Mouse (Mus musculus) layer of hippocampus, postnatal 10 days (tissue): ENCODE measurements at regions not wholly inside any gene's neighbourhood (a gene's known extent, or its start where the extent isn't known, plus 50 kb on each side); places are given as distances from the start of the nearest gene placed in this dataset.
A peak's percentile ranks its signal among the peaks of the same experiment; 100 is the strongest.

ENCODE experiments used
- DNase-seq, 2 experiments: peaks; one replicate each; pipeline ENCODE4 v3.0.0; 2021; ENCODE audit warnings: low spot score in 2 of 2

DNA sequence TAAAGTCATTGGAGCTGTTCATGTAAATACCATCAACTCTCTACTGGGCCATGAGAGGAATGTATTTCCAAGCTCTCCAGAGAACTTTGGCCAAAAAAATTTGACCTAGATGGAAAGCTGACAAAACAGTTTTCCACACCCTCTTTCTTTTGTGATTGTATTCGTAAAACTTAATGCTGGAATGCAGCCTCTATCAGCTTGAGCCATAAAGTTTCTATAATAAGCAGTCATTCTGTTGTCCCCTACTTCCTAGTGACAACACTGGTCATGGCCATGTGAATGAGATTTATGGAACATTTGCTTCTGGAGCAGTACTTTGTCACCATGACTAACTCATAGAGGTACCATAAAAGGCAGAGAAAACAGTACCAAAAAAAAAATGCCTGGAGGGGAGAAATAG is 805.0 kb upstream of the Lrrc6 start:
- DNase-seq, result no peak

DNA sequence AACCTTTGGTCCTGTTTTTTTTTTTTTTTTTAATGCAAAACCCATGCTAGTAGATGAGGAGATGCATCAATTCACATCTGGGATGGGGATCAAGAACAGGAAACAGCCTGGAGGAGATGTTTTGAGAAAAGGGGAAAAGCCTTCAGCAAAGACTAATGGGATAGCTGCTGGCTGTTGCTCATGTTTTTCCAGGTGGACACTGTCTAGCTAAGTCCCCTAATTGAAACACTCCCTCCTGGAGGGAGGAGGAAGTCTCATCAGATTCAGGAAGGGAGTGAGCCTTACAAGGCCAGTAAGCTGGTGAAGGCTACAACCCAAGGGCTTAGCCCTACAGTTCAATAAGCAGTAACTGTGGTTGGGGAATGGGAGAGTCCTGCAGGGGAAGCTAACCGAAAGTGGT is 803.1 kb upstream of the Lrrc6 start:
- no peak for DNase-seq

DNA sequence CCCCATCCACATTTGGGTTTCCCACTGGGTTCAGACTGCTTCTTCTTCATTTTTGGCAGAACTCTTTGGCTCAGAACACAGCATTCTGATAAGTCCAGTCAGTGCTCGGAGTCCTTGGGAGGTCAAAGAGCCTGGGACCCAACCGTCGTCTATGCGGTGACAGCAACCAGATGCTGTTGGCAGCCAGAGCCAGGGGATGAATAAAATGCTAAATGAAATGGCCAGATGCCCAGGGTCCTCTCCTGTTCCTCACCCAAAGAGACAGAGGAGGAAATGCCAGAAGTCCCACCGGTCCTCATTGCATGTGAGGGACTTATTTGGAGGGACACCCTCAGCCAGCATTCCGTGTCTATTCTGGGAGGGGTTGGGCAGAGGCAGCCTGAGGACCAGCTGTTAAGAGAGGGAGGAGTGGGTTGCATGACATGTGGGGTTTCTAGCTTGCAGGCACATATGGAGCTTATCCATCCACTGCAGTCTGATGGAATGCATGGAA is 801.2 kb upstream of the Lrrc6 start:
- DNase-seq, result no peak

DNA sequence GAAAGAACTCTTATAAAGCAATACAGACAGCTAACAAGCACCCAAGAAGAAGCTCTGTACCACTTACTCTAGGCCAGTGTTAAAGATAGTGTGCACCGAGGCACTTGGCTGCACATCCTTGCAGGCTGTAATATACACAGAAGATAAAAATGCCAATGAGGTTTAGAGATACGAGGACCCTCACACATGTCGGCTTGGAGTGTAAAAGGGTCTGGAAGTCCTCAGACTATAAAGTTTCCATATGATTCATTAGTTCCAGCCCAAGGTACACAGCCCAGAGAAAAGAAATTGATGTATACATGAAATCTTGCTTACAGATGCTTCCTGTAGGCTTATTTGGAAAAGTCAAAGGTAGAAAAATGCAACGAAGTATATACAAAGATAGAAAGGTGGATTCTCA is 800.3 kb upstream of the Lrrc6 start:
- DNase-seq, result no peak

DNA sequence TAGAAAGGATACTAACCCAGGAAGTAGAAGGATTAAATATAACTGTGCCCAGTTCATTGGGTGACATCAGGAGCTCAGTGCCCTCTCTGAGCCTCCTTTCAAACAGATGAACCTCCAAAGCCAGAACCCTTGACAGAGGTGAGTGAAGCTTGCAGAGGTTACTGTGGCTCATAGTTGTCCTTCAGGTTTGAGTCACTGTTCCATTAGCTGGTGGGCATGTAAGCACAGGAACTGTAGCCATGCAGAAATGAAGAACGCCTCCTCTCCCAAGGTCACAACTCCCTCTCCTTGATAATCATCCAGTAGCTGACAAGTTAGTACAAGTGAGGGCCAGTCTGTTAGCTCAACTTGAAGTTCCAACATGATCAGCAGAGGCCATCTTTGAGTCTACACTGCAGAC is 794.1 kb upstream of the Lrrc6 start:
- no peak for DNase-seq

DNA sequence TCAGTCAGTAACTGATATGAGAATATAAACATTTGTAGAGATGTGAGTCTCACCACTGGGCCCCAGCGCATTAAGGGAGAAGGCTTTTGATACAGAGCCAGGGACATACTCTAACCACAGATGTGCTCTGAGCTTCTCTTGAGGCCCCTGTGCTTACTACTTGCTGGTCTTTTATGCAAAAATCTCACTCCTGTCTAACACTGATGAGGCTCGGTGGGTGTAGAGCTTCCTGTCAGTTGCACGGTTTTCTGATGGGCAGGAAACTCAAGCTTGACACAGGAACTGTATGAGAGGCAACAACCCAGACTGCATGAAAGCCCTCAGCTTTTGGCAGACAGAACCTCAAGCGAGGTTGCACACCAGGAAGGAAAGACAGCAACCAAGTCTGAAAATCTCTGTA is 789.0 kb upstream of the Lrrc6 start:
- DNase-seq, result no peak

DNA sequence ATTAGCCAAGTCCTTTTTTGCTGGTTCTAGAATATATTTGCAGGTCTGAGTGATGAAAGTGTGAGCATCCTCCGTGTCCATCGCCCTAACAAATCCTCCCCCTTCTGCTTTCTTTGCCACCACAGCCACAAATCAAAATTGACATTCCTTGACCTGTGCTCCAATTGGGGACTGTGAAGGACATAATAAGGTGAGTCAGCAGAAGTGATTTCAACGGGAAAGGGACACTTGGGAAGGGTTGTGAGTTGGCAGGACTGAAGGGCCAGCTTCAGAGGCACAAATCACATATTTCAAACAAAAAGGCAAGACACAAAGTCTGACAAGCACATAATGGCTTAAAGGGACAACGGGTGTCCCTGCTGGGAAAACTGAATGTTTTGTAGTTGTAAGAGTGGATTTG is 784.2 kb upstream of the Lrrc6 start:
- DNase-seq, result no peak

DNA sequence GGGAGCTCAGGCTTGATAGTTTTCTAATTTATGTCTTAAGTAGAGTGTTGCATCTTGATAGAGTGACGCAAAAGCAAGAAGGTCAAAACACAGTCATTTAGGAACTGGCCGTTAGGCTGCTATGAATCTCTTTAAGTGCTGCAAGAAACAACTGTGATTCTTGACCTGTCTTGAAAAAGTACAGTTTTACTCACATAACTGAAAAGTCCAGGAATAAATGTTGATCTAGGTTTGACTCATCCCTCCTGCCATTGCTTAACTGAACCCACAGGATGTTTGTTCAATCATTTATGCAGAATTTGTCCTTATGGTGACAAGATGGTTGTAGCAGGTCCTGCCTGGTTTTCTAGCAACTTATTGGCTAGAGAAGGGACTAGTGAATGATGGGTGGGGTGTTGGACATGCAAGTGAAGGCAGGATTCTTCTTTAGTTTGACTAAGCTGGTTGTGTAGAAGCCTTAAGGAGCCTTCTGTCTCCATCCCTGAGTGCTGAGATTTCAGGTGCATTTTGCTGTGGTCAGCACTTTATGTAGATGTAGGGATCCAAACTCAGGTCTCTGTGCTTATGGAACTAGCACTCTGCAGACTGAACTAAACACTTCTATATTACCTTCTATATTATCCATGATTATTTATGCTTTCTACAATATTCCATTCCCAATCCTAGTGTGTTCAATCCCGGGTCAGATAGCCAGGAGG is 782.7 kb upstream of the Lrrc6 start:
- DNase-seq, result no peak

DNA sequence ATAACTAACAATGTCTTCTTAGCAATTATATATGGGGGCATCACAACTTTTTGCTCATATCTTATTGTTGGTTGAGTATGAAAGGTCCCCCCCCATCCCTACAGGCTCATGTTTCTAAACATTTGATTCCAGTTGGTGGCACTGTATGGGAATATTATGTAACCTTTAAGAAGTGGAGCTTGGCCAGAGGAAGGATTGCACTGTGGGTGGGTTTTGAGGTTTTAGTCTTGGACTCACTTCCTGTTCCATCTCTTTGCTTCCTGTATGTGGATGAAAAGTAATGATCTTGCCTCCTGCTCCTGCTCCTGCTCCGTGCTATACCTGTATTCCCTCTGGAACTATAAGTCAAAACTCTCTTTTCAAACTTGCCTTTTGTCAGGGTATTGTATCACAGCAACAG is 778.2 kb upstream of the Lrrc6 start:
- DNase-seq, result no peak

DNA sequence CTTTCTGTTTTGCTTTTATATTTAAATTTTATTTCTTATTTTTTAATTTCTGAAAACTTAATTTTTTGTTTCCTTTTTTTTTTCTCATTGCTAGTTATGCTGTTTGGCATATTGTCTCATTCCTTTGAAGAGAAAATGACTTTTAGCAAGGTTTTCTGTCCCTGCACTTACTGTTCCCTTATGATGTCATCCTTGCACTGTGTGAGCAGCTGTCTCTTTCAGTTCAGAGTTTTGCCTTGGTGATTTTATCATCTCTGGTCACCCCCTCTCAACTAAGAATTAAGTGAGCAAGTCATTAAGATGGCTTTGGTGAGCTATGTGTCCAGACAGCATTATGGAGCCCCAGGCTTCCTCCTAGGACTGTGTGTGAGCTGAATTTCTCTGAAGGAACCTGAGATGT is 774.3 kb upstream of the Lrrc6 start:
- no peak for DNase-seq

DNA sequence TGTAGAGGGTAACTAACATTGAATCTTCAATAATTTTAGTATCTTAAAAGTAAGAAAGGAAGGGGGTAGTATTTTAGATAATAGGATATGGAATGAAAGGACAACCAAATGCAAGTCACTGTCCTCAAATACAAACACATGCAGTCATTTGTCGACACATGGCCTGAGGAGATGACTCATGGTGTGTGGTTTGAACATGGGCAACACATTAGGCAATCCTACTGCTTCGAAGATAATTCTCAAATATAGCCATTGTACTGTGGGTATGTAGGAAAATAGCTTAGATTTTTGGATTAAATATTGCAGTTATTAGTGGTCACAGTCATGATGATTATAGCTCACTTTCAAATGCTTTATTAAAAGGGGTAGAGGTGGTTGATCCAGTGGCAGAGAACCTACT is 771.7 kb upstream of the Lrrc6 start:
- no peak for DNase-seq

DNA sequence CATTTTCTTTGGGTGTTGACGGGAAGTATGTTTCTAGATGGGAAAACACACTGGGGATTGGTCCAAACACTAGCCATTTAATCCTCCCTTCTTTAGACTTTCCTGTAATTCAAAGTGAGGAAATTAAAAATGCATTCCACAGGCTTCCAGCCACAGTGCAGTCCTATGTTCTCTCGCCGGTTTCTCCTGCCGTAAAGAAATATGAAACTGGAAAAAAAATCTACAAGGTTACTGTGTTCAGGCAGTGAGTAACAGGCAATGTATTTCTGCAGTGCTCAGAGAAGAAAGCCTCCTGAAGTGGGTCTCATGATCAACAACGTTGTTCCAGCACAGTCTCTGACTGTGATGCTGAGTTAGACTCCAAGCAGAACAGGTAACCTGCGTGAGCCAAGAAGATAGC is 763.0 kb upstream of the Lrrc6 start:
- no peak for DNase-seq

DNA sequence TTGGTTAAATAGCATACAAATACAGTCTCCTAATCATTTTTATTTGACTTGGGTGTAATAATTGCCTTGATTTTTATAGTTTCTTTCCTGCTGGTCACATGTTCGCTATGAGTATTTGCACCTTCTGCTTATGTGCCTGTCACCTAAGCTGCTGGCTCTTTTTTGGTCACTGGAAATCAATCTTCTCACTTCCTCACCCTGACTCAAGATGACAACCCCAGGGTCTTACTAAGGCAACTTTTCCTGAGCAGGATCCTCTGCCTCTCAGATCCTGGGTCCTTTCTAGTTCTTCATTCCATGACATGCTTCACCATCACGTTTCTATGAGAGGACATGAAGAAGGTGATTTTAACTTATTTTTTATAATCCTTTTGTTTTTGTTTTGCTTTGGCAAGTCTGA is 762.6 kb upstream of the Lrrc6 start:
- DNase-seq, result no peak

DNA sequence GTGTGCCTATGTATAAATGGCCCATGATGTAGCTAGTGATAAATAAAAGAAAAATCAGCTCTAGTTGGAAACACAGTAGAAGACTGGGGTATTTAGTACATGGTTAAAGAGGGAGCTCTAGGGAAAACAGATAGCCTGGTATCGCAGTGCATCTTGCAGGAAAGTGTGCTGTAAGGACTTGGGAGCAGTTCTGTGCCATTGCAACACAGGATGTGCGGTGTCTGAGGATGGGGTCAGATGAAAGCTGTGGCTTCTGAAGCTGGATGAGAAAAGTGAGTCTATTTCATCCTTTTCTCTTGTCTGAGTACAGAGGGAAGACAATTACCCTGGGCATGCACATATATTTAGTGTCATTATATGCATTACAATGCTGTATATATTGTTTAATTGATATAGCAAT is 761.6 kb upstream of the Lrrc6 start:
- DNase-seq, result no peak

DNA sequence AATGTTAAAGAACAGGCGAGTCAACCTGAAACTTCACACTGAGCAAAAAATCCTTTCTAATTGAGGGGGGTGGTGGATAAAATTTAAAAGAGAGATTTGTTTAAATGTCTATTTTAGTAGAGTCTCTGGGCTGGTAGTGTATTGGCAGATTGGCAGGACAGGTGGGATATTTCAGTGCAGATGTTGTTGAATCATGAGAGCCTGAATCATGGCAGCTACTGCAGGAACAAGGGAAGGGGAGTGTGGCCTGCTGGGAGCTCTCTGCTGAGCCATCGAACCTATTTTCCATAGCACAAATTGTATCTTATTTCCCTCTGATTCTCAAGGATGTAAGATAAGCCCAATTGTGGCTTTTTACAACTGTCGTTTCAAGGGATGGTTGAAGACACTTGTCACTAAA is 760.0 kb upstream of the Lrrc6 start:
- DNase-seq, result no peak

DNA sequence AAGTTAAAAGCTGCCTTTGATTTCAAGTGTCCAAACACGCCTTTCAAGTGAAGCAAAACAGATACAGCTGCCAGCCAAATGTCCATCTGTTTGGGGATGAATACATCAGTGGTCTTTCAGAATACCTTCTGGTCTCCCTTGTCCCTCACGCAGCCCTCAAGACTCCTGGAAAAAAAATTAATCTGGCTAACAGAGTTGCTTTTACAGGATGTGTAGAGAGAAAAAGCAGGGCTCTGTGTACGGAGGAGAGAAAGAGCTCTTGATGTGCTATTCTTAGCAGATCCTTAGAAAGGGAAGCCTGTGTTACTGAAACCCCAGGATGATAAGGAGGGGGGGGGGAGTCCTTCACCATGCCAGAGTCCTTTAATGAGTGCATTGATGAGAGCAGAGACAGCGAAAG is 748.4 kb upstream of the Lrrc6 start:
- DNase-seq, result peak in 1 of 2 experiments; percentile 14

DNA sequence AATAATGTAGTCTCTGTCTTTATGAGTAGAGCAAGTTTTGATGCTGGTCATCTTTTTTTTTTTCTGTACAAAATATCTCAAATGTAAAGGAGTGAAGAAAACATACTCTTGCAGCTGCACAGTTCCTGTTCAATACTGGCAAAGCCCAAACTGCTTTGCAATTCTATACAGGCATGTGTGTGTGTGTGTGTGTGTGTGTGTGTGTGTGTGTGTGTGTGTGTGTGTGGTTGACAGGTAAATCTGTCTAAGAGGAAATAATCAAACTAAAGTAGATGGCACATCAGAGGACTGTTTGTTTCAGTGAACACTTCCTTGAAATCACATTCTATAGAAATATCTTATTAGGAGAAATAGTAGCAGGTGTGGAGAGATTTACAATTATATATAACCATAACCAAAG is 747.8 kb upstream of the Lrrc6 start:
- no peak for DNase-seq

DNA sequence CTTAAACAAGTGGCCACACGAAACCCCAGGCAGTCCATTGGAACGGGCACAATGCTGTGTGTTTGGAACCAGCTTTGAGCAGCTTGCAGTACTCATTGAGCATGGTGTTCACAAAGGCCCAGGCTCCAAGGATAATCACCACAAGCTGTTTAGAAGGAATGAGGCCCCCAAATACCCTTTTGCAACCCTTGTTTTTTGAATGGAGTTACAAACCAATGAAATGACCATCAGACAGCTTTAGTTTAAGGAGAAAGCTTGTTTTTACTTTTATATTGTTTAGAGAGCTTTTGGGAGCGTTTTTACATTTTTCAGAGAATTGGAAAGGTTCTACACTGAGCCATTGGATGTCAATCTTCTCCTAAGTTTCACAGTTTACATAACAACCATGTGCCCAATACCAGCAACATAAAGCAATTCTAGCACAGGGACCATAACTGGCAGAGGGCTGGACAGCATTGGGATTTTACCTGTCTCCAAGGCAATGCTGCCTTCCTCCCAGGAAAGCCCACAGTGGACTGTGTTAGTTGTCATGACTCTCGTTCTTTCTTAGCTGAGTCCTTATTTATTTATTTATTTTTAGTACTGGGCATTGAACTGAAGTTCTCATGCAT is 745.1 kb upstream of the Lrrc6 start:
- peak; percentile 29 to 44 for DNase-seq

DNA sequence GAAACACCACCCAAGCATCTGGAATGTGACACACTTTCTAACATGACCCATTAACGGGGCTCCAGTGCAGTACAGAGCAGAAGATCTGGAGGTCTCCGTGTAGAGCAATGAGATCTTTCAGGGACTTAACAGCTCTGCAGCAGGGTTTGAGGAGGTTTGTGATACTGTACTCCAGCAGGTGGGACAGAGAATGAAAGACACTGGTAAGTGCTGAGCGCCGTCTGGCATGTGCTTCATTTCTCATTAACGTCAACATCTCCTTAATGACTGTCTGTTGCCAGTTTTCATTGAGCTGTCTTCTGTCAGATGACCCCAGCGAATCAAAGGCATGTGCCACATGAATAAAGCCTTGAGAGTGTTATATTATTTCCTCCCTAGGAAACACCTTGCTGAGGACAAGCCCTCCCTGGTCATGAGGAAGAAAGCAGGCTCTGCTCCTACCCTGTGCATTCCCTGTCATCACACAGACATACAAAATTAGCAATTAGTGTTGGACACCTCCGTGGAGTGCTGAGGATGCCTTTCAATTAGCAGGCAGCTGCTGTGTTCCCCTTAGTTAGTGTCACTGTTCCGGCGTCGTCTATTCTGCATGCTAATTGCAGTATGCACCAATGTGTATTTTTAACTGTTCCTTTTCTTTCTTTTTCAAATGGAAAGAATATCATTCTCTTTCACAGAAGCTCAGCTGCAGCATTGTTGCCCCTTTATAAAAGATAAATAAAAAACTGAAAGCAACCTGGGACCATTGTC is 744.4 kb upstream of the Lrrc6 start:
- DNase-seq, result peak; percentile 28 to 41

DNA sequence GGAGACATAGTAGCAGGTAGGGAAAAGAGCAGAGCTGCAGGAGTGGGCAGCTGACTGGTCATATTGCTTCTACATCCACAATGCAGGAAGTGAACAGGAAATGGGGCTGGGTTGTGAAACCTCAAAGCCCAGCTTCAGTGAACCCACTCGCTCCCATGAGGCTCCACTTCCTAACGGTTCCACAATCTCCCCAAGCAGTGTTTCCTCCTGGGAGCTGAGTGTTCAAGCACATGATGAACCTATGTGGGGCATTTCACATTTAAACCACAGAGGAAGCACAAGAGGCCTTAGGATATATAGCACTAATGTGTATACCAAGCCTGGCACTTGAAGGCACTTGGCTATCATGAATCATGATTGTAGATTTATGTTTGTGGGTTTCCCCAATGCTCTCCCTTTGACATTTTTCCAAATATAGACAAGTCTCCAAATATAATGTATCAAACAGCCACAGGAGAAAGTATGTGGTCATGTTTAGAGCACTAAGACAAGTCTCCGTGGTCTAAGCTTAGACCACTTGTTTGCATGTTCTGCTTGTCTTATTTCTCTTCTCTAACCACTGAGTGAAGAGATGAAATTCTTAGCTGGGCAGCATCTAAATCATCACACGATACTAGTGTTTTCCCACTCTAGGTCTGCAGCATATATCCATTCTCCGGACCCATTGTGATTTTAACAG is 734.5 kb upstream of the Lrrc6 start:
- DNase-seq, result no peak

DNA sequence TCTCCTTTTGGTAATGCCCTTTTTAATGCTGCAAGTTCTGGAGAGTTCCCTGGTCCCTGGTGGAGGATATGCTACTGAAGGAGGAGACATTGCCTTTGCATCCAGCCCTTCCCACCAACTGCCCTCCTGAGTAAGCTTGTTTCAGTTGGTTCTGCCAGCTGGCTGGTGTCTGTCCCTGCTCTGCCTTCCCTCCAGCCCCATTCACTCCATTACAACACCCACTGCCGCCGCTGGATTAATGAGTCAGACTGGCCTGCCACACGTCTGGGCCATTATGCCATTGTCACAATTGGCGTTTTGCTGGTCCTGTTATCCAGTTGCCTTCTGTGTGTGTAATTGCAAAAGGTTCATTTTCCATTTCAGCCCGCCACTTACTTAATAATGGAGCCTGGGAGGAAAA is 728.6 kb upstream of the Lrrc6 start:
- DNase-seq, result peak; percentile 25 to 33

DNA sequence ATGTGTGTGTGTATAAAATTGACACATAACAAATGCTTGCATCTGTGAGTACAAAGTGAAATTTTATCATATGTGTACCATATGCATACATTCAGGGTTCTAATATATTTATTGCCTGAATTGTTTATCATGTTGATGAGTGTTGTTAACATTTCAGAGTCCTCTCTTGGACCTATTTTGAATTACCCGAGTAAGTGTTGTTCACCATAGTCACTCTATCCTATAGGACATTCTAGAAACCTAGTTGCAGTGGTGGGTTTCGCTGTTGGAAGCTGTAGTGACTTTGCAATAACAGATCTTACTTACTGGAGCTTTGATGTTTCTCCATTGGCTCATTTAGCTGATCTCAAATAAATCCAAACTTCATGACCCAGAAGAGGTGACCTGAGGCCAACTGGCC is 727.9 kb upstream of the Lrrc6 start:
- no peak for DNase-seq
